Mouse (Mus musculus) small intestine, adult 2 months (tissue): Measurements from ENCODE around the gene Eif4g3. TPM values are rescaled to one million over a fixed set of nuclear protein-coding genes. Genes with fewer than 3 reads are reported as not detected.

Source experiments
- H3K27ac ChIP-seq: fragments of 200-500 bp; 2 replicates; pipeline ENCODE4 v1.5.1; 2012; ENCODE audit warnings: low read depth, low read length, control low read depth, inconsistent platforms; ENCODE audit not compliant: insufficient read depth
- H3K27me3 ChIP-seq: fragments of 200-500 bp; 2 replicates; pipeline ENCODE4 v1.6.1; 2012; ENCODE audit warnings: mild to moderate bottlenecking, moderate library complexity, low read length, inconsistent platforms; ENCODE audit not compliant: control insufficient read depth, insufficient read depth
- H3K36me3 ChIP-seq: fragments of 200-500 bp; 2 replicates; pipeline ENCODE4 v1.6.1; 2012; ENCODE audit warnings: mild to moderate bottlenecking, low read length, control low read depth, inconsistent platforms; ENCODE audit not compliant: control insufficient read depth, insufficient read depth
- H3K4me1 ChIP-seq: fragments of 200-500 bp; 2 replicates; pipeline ENCODE4 v1.6.1; 2012; ENCODE audit warnings: low read length, inconsistent platforms, mixed read lengths; ENCODE audit not compliant: control insufficient read depth, insufficient read depth, insufficient read length
- H3K4me3 ChIP-seq: fragments of 200-500 bp; 2 replicates; pipeline ENCODE4 v1.5.1; 2012; ENCODE audit warnings: low read depth, mild to moderate bottlenecking, control low read depth, inconsistent platforms, low read length, moderate library complexity
- CTCF ChIP-seq: fragments of 200-500 bp; IDR thresholded peaks from 2 replicates; pipeline ENCODE4 v1.5.1; 2012; ENCODE audit warnings: low read depth, mild to moderate bottlenecking, control low read depth, inconsistent platforms, low read length, moderate library complexity, mixed read lengths; ENCODE audit not compliant: insufficient replicate concordance, insufficient read length; ENCODE audit errors: extremely low read depth
- POLR2A ChIP-seq: fragments of 200-500 bp; IDR thresholded peaks from 2 replicates; pipeline ENCODE4 v1.6.1; 2012; ENCODE audit warnings: low read depth, mild to moderate bottlenecking, control low read depth, inconsistent platforms, low read length, moderate library complexity
- WGBS: fragments of 180-500 bp; shearing (Covaris S2); methylation state at CpG from one replicate; pipeline ENCODE4 v1.1.7; 2018; 5-methylcytosine and 5-hydroxymethylcytosine counted together
- polyA plus RNA-seq: library from polyadenylated mRNA; depleted of rRNA; stranded (reverse); fragments of >200 nt; gene quantifications from 2 replicates; pipeline ENCODE4 v1.2.3, GENCODE M21; 2012

Eif4g3 gene
- polyA plus RNA-seq, 1 experiment, result 19.4 TPM

DNA sequence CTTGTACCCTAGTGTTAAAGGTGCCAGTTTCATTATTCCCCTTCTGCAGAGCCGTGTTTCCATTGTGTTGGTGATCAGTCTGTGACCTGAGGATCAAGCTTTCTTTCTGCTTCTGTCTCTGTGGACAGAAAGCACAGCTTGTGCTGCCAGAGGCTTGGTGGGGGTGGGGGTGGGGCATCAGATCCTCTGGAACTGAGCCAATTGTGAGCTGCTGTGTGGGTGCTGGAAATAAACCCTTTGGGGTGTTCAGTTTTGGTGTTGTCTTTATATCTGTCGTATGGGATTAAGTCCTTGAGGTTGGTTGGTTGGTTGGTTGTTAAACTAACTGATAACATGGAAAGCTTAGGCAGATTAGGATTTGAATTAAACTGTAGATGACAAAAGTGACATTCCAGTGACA lies 171.0 kb downstream of the Eif4g3 start:
- WGBS, result 78% methylated on average over 2 of the region's 2 CpGs
- Histone ChIP-seq H3K4me3 (no peak overlapping the region), H3K27ac (no peak overlapping the region), H3K4me1 (no peaks in the 10 kb centered on the region), H3K36me3 (peaks cover 43% of the 10 kb centered on the region), H3K27me3 (no peaks in the 10 kb centered on the region)
- TF ChIP-seq POLR2A (no peak), CTCF (no peak)

- TF ChIP-seq CTCF (no peak), POLR2A (no peak)
- Histone ChIP-seq H3K4me1 (no peaks in the 10 kb centered on the region), H3K27ac (no peak overlapping the region), H3K36me3 (peaks cover 42% of the 10 kb centered on the region), H3K4me3 (no peak overlapping the region), H3K27me3 (no peaks in the 10 kb centered on the region)
- 79% methylated on average over 2 of the region's 2 CpGs for WGBS
Observed at GRCm38 (mm10) chr4:138164860-138165259, 172.0 kb downstream of the Eif4g3 start.

- H3K27ac ChIP-seq, result no peak overlapping the region
- TF ChIP-seq POLR2A, result no peak
- no peak for TF ChIP-seq CTCF
- H3K27me3 ChIP-seq, result no peaks in the 10 kb centered on the region
- H3K36me3 ChIP-seq, result peaks cover 44% of the 10 kb centered on the region
- H3K4me1 ChIP-seq, result no peaks in the 10 kb centered on the region
- no peak overlapping the region for H3K4me3 ChIP-seq
- 91% methylated on average over 10 of the region's 10 CpGs for WGBS
Observed at GRCm38 (mm10) chr4:138166519-138166918, 173.7 kb downstream of the Eif4g3 start.

GRCm38 (mm10) chr4:138168162-138168561 lies 175.3 kb downstream of the Eif4g3 start:
- 84% methylated on average over 3 of the region's 3 CpGs for WGBS
- TF ChIP-seq POLR2A (no peak), CTCF (no peak)
- H3K4me1 ChIP-seq, result no peaks in the 10 kb centered on the region
- peaks cover 47% of the 10 kb centered on the region for H3K36me3 ChIP-seq
- no peak overlapping the region for H3K4me3 ChIP-seq
- no peaks in the 10 kb centered on the region for H3K27me3 ChIP-seq
- H3K27ac ChIP-seq, result no peak overlapping the region

- TF ChIP-seq CTCF (no peak), POLR2A (no peak)
- Histone ChIP-seq H3K4me3 (no peak overlapping the region), H3K4me1 (no peaks in the 10 kb centered on the region), H3K36me3 (peaks cover 43% of the 10 kb centered on the region), H3K27me3 (no peaks in the 10 kb centered on the region), H3K27ac (no peak overlapping the region)
- 84% methylated on average over 4 of the region's 4 CpGs for WGBS
Observed at GRCm38 (mm10) chr4:138169420-138169819, 176.6 kb downstream of the Eif4g3 start.

GRCm38 (mm10) chr4:138172686-138173085 lies 179.9 kb downstream of the Eif4g3 start:
- H3K4me1 ChIP-seq, result no peaks in the 10 kb centered on the region
- H3K27ac ChIP-seq, result no peak overlapping the region
- no peak overlapping the region for H3K4me3 ChIP-seq
- H3K36me3 ChIP-seq, result peaks cover 59% of the 10 kb centered on the region
- TF ChIP-seq POLR2A (no peak), CTCF (no peak)
- WGBS, result 84% methylated on average over 4 of the region's 4 CpGs
- H3K27me3 ChIP-seq, result no peaks in the 10 kb centered on the region

DNA sequence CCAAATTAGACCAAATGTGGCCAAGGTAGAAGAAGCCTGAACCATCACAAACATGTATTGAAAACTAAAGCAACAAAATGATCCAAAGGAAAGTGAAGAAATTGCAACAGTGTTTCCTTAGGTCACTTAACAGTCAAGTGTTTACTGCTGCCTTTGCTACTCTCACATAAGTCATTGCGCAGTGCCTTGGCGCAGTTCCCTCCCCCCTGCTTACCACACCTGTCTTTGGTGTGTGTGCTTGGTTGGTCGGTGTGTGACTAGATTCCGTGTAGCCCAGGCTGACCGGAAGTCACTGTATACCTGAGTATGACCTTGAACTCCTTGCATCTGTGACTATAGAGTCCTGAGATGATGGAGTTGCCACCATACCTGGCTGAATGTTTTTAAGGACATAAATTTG lies 186.6 kb downstream of the Eif4g3 start:
- 95% methylated on average over 5 of the region's 5 CpGs for WGBS
- Histone ChIP-seq H3K27me3 (no peaks in the 10 kb centered on the region), H3K4me3 (no peak overlapping the region), H3K4me1 (peaks cover 8% of the 10 kb centered on the region), H3K36me3 (peaks cover 60% of the 10 kb centered on the region), H3K27ac (no peak overlapping the region)
- TF ChIP-seq CTCF (no peak), POLR2A (no peak)

GRCm38 (mm10) chr4:138180719-138181118 lies 187.9 kb downstream of the Eif4g3 start:
- TF ChIP-seq POLR2A, result no peak
- no peak for TF ChIP-seq CTCF
- Histone ChIP-seq H3K27ac (no peak overlapping the region), H3K27me3 (no peaks in the 10 kb centered on the region), H3K36me3 (peaks cover 50% of the 10 kb centered on the region), H3K4me3 (no peak overlapping the region), H3K4me1 (peaks cover 13% of the 10 kb centered on the region)
- 96% methylated on average over 4 of the region's 4 CpGs for WGBS
